ENCODE assay signal across 8 mouse cellular contexts in the genomic region with DNA sequence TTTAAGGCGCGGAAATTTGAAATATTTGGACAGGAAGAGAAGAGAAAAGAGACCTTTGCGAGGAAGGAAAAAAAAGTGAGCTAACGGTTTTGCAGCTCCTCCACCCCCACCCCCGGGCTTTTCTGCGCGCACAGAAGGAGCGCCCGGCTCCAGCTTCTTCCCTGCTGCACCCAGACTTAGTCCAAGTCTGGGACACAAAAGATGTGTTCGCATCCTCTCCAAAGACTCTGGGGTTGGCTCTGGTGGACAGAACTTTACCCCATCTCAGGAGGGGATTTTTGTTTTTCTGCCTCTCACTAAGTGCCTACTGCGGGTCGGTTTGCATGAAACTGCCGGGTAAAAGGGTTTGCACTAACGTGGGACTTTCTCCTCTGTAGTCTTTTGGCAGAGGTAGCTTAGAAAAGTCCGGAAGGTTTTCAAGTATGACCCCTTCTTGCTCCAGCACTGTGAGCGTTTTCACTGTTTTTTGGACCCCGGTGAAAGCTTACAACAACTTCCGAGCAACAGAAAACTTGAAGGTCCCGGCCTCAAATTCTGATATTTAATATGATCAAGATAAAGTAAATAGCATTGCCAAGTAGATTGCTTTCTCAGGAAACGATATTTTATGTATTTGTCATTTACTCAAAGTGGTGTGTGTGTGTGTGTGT. TPM values are rescaled to one million over a fixed set of nuclear protein-coding genes. Genes with fewer than 3 reads are reported as not detected.
DNase-seq lines count a peak whose midpoint lies in the region; ATAC-seq and TF ChIP-seq lines count a peak whose summit lies in the region.

No protein-coding gene starts in this region.

- peak overlapping the region; percentile 74 for H3K4me3 ChIP-seq in kidney, adult 2 months (ENCODE audit: insufficient read depth, low read depth, low read length)
- peak overlapping the region; percentile 30 for H3K4me3 ChIP-seq in forebrain, embryonic 12.5 days (replicated peaks)
- peak overlapping the region; percentile 41 for H3K4me3 ChIP-seq in limb, embryonic 13.5 days
- H3K4me3 ChIP-seq in neural tube, embryonic 13.5 days: peak overlapping the region; percentile 22

- no peak for ATAC-seq in forebrain, embryonic 12.5 days (ENCODE audit: low FRiP score)
- no peak for ATAC-seq in limb, embryonic 13.5 days (ENCODE audit: low FRiP score, low read depth)
- no peak; the same call in 1 of the 2 replicates for ATAC-seq in neural tube, embryonic 13.5 days (ENCODE audit: low read depth)

- no peaks in the 10 kb centered on the region for H3K27me3 ChIP-seq in kidney, adult 2 months (replicated peaks; ENCODE audit: control insufficient read depth, insufficient read depth, low read length)
- H3K27me3 ChIP-seq in forebrain, embryonic 12.5 days: peaks cover 60% of the 10 kb centered on the region
- peaks cover 77% of the 10 kb centered on the region for H3K27me3 ChIP-seq in limb, embryonic 13.5 days
- peaks cover 90% of the 10 kb centered on the region for H3K27me3 ChIP-seq in neural tube, embryonic 13.5 days

- DNase-seq in kidney, adult 2 months: no peak
- no peak for DNase-seq in kidney, adult 18-20 months
- DNase-seq in ES-CJ7 (ENCODE audit: low read depth, low spot score): peak; percentile 42
- DNase-seq in layer of hippocampus, postnatal 36 days: no peak
- DNase-seq in Muller cell, postnatal 12 days (ENCODE audit: inconsistent ontology term): no peak

- no peaks in the 10 kb centered on the region; the same call in 1 of the 2 replicates for H3K4me1 ChIP-seq in kidney, adult 2 months (ENCODE audit: control insufficient read depth, insufficient read depth, low read length)
- H3K4me1 ChIP-seq in forebrain, embryonic 12.5 days: peaks cover 13% of the 10 kb centered on the region
- peaks cover 13% of the 10 kb centered on the region for H3K4me1 ChIP-seq in limb, embryonic 13.5 days
- peaks cover 10% of the 10 kb centered on the region for H3K4me1 ChIP-seq in neural tube, embryonic 13.5 days (replicated peaks)

- no peak for TF ChIP-seq POLR2A in kidney, adult 2 months (IDR thresholded peaks at IDR 0.05; ENCODE audit: low read depth, low read length)

- WGBS in kidney, adult 2 months: 19% methylated on average over 20 of the region's 20 CpGs
- 0% methylated on average over 20 of the region's 20 CpGs for WGBS in forebrain, embryonic 12.5 days
- 1% methylated on average over 20 of the region's 20 CpGs for WGBS in limb, embryonic 13.5 days
- WGBS in neural tube, embryonic 13.5 days: 2% methylated on average over 20 of the region's 20 CpGs

- H3K9ac ChIP-seq in forebrain, embryonic 12.5 days: no peak overlapping the region
- no peak overlapping the region for H3K9ac ChIP-seq in limb, embryonic 13.5 days
- H3K9ac ChIP-seq in neural tube, embryonic 13.5 days: no peak overlapping the region

- no peak overlapping the region for H3K27ac ChIP-seq in kidney, adult 2 months (ENCODE audit: insufficient read depth, low read depth, low read length)
- H3K27ac ChIP-seq in forebrain, embryonic 12.5 days: no peak overlapping the region
- no peak overlapping the region for H3K27ac ChIP-seq in limb, embryonic 13.5 days
- no peak overlapping the region for H3K27ac ChIP-seq in neural tube, embryonic 13.5 days (replicated peaks)

- H3K4me2 ChIP-seq in forebrain, embryonic 12.5 days: peak overlapping the region; percentile 52
- H3K4me2 ChIP-seq in limb, embryonic 13.5 days (replicated peaks): peak overlapping the region; percentile 67
- H3K4me2 ChIP-seq in neural tube, embryonic 13.5 days: peak overlapping the region; percentile 47

- TF ChIP-seq CTCF in kidney, adult 2 months (conservative IDR thresholded peaks at IDR 0.05; ENCODE audit: insufficient read depth, insufficient read length, low read depth, low read length): no peak

- no peaks in the 10 kb centered on the region for H3K36me3 ChIP-seq in kidney, adult 2 months (ENCODE audit: control insufficient read depth, insufficient read depth, low read length)
- no peaks in the 10 kb centered on the region for H3K36me3 ChIP-seq in forebrain, embryonic 12.5 days (replicated peaks)
- H3K36me3 ChIP-seq in limb, embryonic 13.5 days: no peaks in the 10 kb centered on the region
- H3K36me3 ChIP-seq in neural tube, embryonic 13.5 days: no peaks in the 10 kb centered on the region

- H3K9me3 ChIP-seq in forebrain, embryonic 12.5 days: no peaks in the 10 kb centered on the region
- no peaks in the 10 kb centered on the region for H3K9me3 ChIP-seq in limb, embryonic 13.5 days
- H3K9me3 ChIP-seq in neural tube, embryonic 13.5 days: no peaks in the 10 kb centered on the region

RNA-seq across cellular contexts. Expression of gene Cdkn2c, which starts 9.0 kb away (rescaled TPM):
- 8.7 and 11.5 TPM in 2 replicates for polyA plus RNA-seq in kidney, adult 2 months (2012; rRNA removed)
- 12.6 and 13.9 TPM in 2 replicates for polyA plus RNA-seq in forebrain, embryonic 12.5 days (2016; fragmentation: Nextera tagmentation; extraction: Ambion mirVana)
- 5.3 and 6.7 TPM in 2 replicates for polyA plus RNA-seq in limb, embryonic 13.5 days (2015; fragmentation: Nextera tagmentation; extraction: Ambion mirVana)
- 2.6 and 2.9 TPM in 2 replicates for polyA plus RNA-seq in neural tube, embryonic 13.5 days (2015; fragmentation: Nextera tagmentation; extraction: Ambion mirVana)
- 1 to 10 TPM; 3.6 to 4.1 TPM for total RNA-seq in layer of hippocampus, postnatal 36 days (2021)

RNA-seq across cellular contexts. Expression of gene Faf1, which starts 18.4 kb away (rescaled TPM):
- polyA plus RNA-seq in kidney, adult 2 months (2012; rRNA removed): 8.6 and 8.7 TPM in 2 replicates
- 40.7 and 43.2 TPM in 2 replicates for polyA plus RNA-seq in forebrain, embryonic 12.5 days (2016; fragmentation: Nextera tagmentation; extraction: Ambion mirVana)
- 22.6 and 23.8 TPM in 2 replicates for polyA plus RNA-seq in limb, embryonic 13.5 days (2015; fragmentation: Nextera tagmentation; extraction: Ambion mirVana)
- 33.6 and 35.3 TPM in 2 replicates for polyA plus RNA-seq in neural tube, embryonic 13.5 days (2015; fragmentation: Nextera tagmentation; extraction: Ambion mirVana)
- total RNA-seq in layer of hippocampus, postnatal 36 days (2021): 10 to 100 TPM; 23.6 to 26.0 TPM

Comparison
In these comparisons a context has a peak if more than half of its experiments do, and no peak if none do; other contexts are left out.
1. H3K4me3 ChIP-seq: peak in every context shown above with its lines; median percentile 74 in kidney, adult 2 months; 41 in limb, embryonic 13.5 days; 30 in forebrain, embryonic 12.5 days; 22 in neural tube, embryonic 13.5 days.